Mouse (Mus musculus) MEL (cell line): ENCODE data around the gene Ptgs1. TPM values are rescaled to one million over a fixed set of nuclear protein-coding genes. Genes with fewer than 3 reads are reported as not detected.
A peak's percentile ranks its signal among the peaks of the same experiment; 100 is the strongest.

Experiments
- DNase-seq: peaks from one replicate; pipeline ENCODE4 v3.0.0; 2011; ENCODE audit warnings: low read depth, low spot score
- H3K27ac ChIP-seq: 2 replicates; pipeline ENCODE4 v1.5.1; 2012; ENCODE audit warnings: low read depth, mild to moderate bottlenecking, control low read depth, low read length, moderate library complexity; ENCODE audit not compliant: control insufficient read depth
- H3K27me3 ChIP-seq, 2 experiments: fragments of 150-350 bp in 1 of 2; sonication (generic) in 1 of 2; 2 replicates each; pipeline ENCODE4 v1.6.1; 2012; ENCODE audit warnings: low read length in 2 of 2, mild to moderate bottlenecking in 2 of 2, improper control_type of control experiment in 1 of 2, moderate library complexity in 1 of 2; ENCODE audit not compliant: insufficient read depth in 2 of 2, control insufficient read depth in 1 of 2
- H3K36me3 ChIP-seq, 2 experiments: 2 replicates each; pipeline ENCODE4 v1.6.1; 2012 to 2014; ENCODE audit warnings: low read length in 2 of 2, improper control_type of control experiment in 1 of 2, inconsistent platforms in 1 of 2, mild to moderate bottlenecking in 1 of 2; ENCODE audit not compliant: insufficient read depth in 2 of 2, control insufficient read depth in 1 of 2
- H3K4me1 ChIP-seq, 2 experiments: fragments of 150-350 bp in 1 of 2; sonication (generic) in 1 of 2; 2 replicates each; pipeline ENCODE4 v1.6.1; 2012; ENCODE audit warnings: low read length in 2 of 2, improper control_type of control experiment in 1 of 2, mild to moderate bottlenecking in 1 of 2; ENCODE audit not compliant: insufficient read depth in 2 of 2, control insufficient read depth in 1 of 2
- H3K4me3 ChIP-seq, 2 experiments: fragments of 150-350 bp in 1 of 2; sonication (generic) in 1 of 2; 2 replicates each; pipeline ENCODE4 v1.5.1; 2012; ENCODE audit warnings: low read depth in 2 of 2, low read length in 2 of 2, mild to moderate bottlenecking in 2 of 2, moderate library complexity in 2 of 2, control low read depth in 1 of 2, improper control_type of control experiment in 1 of 2; ENCODE audit not compliant: control insufficient read depth in 1 of 2, insufficient read depth in 1 of 2
- H3K79me2 ChIP-seq: 2 replicates; pipeline ENCODE4 v1.6.1; 2012; ENCODE audit warnings: mild to moderate bottlenecking, low read length, moderate library complexity; ENCODE audit not compliant: control insufficient read depth, poor library complexity, insufficient read depth
- H3K9ac ChIP-seq: 2 replicates; pipeline ENCODE4 v1.6.1; 2012; ENCODE audit warnings: low read depth, mild to moderate bottlenecking, control low read depth, low read length, moderate library complexity; ENCODE audit not compliant: control insufficient read depth, poor library complexity, severe bottlenecking
- H3K9me3 ChIP-seq: fragments of 150-350 bp; sonication (generic); replicated peaks from 2 replicates; pipeline ENCODE4 v1.6.1; 2012; ENCODE audit warnings: mild to moderate bottlenecking, low read length, improper control_type of control experiment, moderate library complexity; ENCODE audit not compliant: insufficient read depth
- CHD1 ChIP-seq: IDR thresholded peaks from 2 replicates; pipeline ENCODE4 v1.6.1; 2012; ENCODE audit warnings: low read depth, mild to moderate bottlenecking, inconsistent platforms, low read length, improper control_type of control experiment
- CTCF ChIP-seq, 3 experiments: IDR thresholded peaks in 2 of 3; conservative IDR thresholded peaks in 1 of 3; 2 replicates each; pipeline ENCODE4 v1.5.1; 2011 to 2012; ENCODE audit warnings: low read length in 3 of 3, low read depth in 2 of 3, mild to moderate bottlenecking in 2 of 3, improper control_type of control experiment in 1 of 3, inconsistent platforms in 1 of 3, mixed read lengths in 1 of 3, moderate library complexity in 1 of 3; ENCODE audit not compliant: control insufficient read depth in 1 of 3, insufficient read depth in 1 of 3, poor library complexity in 1 of 3, severe bottlenecking in 1 of 3
- ELF1 ChIP-seq: IDR thresholded peaks from 2 replicates; pipeline ENCODE4 v1.6.1; 2014; ENCODE audit warnings: low read depth, mild to moderate bottlenecking, inconsistent platforms, low read length, improper control_type of control experiment, moderate library complexity
- EP300 ChIP-seq, 2 experiments: IDR thresholded peaks; 2 replicates each; pipeline ENCODE4 v1.6.1; 2011; ENCODE audit warnings: improper control_type of control experiment in 2 of 2, low read length in 2 of 2, low read depth in 1 of 2, mild to moderate bottlenecking in 1 of 2
- ETS1 ChIP-seq: IDR thresholded peaks from 2 replicates; pipeline ENCODE4 v1.6.1; 2012; ENCODE audit warnings: low read depth, mild to moderate bottlenecking, inconsistent platforms, low read length, improper control_type of control experiment, moderate library complexity
- GABPA ChIP-seq: IDR thresholded peaks from 2 replicates; pipeline ENCODE4 v1.6.1; 2012; ENCODE audit warnings: low read depth, mild to moderate bottlenecking, inconsistent platforms, low read length, improper control_type of control experiment, moderate library complexity
- MAX ChIP-seq: IDR thresholded peaks from 2 replicates; pipeline ENCODE4 v1.6.1; 2011; ENCODE audit warnings: low read length, improper control_type of control experiment
- MAZ ChIP-seq: IDR thresholded peaks from 2 replicates; pipeline ENCODE4 v1.6.1; 2012; ENCODE audit warnings: low read depth, mild to moderate bottlenecking, inconsistent platforms, low read length, improper control_type of control experiment
- MYB ChIP-seq: IDR thresholded peaks from 2 replicates; pipeline ENCODE4 v1.6.1; 2011; ENCODE audit warnings: mild to moderate bottlenecking, low read depth, low read length, improper control_type of control experiment
- MYC ChIP-seq: IDR thresholded peaks from 2 replicates; pipeline ENCODE4 v1.6.1; 2011; ENCODE audit warnings: low read depth, mild to moderate bottlenecking, low read length, improper control_type of control experiment, moderate library complexity
- NELFE ChIP-seq: IDR thresholded peaks from 2 replicates; pipeline ENCODE4 v1.6.1; 2011; ENCODE audit warnings: low read depth, low read length, improper control_type of control experiment
- NRF1 ChIP-seq: IDR thresholded peaks from 2 replicates; pipeline ENCODE4 v1.6.1; 2014; ENCODE audit warnings: low read depth, mild to moderate bottlenecking, inconsistent platforms, low read length, improper control_type of control experiment, moderate library complexity; ENCODE audit not compliant: poor library complexity, insufficient read depth, severe bottlenecking
- POLR2AphosphoS2 ChIP-seq: IDR thresholded peaks from 2 replicates; pipeline ENCODE4 v1.6.1; 2011; ENCODE audit warnings: low read length, improper control_type of control experiment
- RAD21 ChIP-seq: IDR thresholded peaks from 2 replicates; pipeline ENCODE4 v1.6.1; 2011; ENCODE audit warnings: mild to moderate bottlenecking, low read depth, low read length, improper control_type of control experiment
- RCOR1 ChIP-seq: IDR thresholded peaks from 2 replicates; pipeline ENCODE4 v1.6.1; 2012; ENCODE audit warnings: low read depth, mild to moderate bottlenecking, inconsistent platforms, low read length, improper control_type of control experiment
- SIN3A ChIP-seq: IDR thresholded peaks from 2 replicates; pipeline ENCODE4 v1.6.1; 2012; ENCODE audit warnings: low read length, improper control_type of control experiment, inconsistent platforms
- SMC3 ChIP-seq: IDR thresholded peaks from 2 replicates; pipeline ENCODE4 v1.6.1; 2011; ENCODE audit warnings: low read depth, low read length, improper control_type of control experiment
- TBP ChIP-seq: IDR thresholded peaks from 2 replicates; pipeline ENCODE4 v1.8.0; 2011; ENCODE audit warnings: low read depth, low read length, improper control_type of control experiment
- TCF12 ChIP-seq: IDR thresholded peaks from 2 replicates; pipeline ENCODE4 v1.6.1; 2014; ENCODE audit warnings: low read depth, mild to moderate bottlenecking, inconsistent platforms, low read length, improper control_type of control experiment, moderate library complexity
- UBTF ChIP-seq: IDR thresholded peaks from 2 replicates; pipeline ENCODE4 v1.6.1; 2012; ENCODE audit warnings: low read depth, mild to moderate bottlenecking, inconsistent platforms, low read length, improper control_type of control experiment, moderate library complexity, borderline replicate concordance; ENCODE audit not compliant: insufficient read depth
- USF2 ChIP-seq, 2 experiments: IDR thresholded peaks; 2 replicates each; pipeline ENCODE4 v1.6.1; 2011 to 2012; ENCODE audit warnings: improper control_type of control experiment in 2 of 2, low read length in 2 of 2, borderline replicate concordance in 1 of 2, inconsistent platforms in 1 of 2, low read depth in 1 of 2, mild to moderate bottlenecking in 1 of 2; ENCODE audit not compliant: insufficient read depth in 1 of 2
- ZC3H11A ChIP-seq: IDR thresholded peaks from 2 replicates; pipeline ENCODE4 v1.6.1; 2012; ENCODE audit warnings: low read depth, mild to moderate bottlenecking, inconsistent platforms, low read length, improper control_type of control experiment
- ZMIZ1 ChIP-seq: IDR thresholded peaks from 2 replicates; pipeline ENCODE4 v1.6.1; 2012; ENCODE audit warnings: low read depth, mild to moderate bottlenecking, inconsistent platforms, low read length, improper control_type of control experiment, moderate library complexity
- polyA plus RNA-seq, 2 experiments: library from polyadenylated mRNA; stranded (reverse) in 1 of 2; unstranded in 1 of 2; fragments of >175 nt in 1 of 2; fragments of >200 nt in 1 of 2; gene quantifications; 2 replicates each; pipeline versions ENCODE4 v1.2.1 to v1.2.4; 2012; ENCODE audit warnings: low replicate concordance in 2 of 2, low read depth in 1 of 2; ENCODE audit not compliant: insufficient read length in 2 of 2, insufficient read depth in 1 of 2, missing spikeins in 1 of 2
- total RNA-seq: library from RNA; depleted of rRNA; stranded (reverse); fragments of 300-350 nt; gene quantifications from 2 replicates; pipeline ENCODE4 v1.2.3, GENCODE M21; 2012

The Ptgs1 gene
- total and polyA plus RNA-seq, 3 experiments, result 3.9 to 20.0 TPM; not detected in 1

DNA sequence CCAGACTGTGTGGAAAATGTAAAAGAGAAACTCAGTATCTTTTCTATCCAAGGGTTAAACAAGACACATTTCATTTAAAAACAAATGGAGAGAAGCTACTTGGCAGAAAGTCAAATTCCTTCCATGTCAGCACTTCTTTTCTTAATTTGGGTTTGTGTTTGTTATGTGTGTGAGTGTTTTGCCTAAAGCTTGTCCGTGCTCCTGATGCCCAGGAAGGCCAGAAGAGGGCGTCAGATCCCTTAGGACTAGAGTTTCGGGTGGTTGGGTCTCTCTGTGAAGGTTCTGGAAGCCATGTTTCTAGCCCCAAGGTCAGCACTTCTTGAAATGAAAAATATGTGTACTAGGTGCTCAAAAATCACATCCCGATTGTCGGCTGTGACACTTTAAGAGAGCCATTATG, 15.8 kb upstream of the Ptgs1 start:
- Histone ChIP-seq H3K79me2 (no peaks in the 10 kb centered on the region), H3K9ac (peak overlapping the region; percentile 48), H3K4me3 (peak overlapping the region in 1 of 2 experiments; percentile 66; a peak in 2 of 4 replicates), H3K27me3 (no peaks in the 10 kb centered on the region), H3K27ac (no peak overlapping the region), H3K9me3 (no peaks in the 10 kb centered on the region), H3K4me1 (peaks cover 9 to 21% of the 10 kb centered on the region in 2 experiments), H3K36me3 (peaks cover 0 to 10% of the 10 kb centered on the region in 2 experiments; a peak in 2 of 4 replicates)
- peak; percentile 57 for DNase-seq
- TF ChIP-seq ZC3H11A (peak; percentile 52), GABPA (no peak), POLR2AphosphoS2 (no peak), EP300 (IDR thresholded peaks at IDR 0.05; ENCODE audit: low read depth in 1 of 2, low read length in 2 of 2) (no peak), MYC (no peak), TCF12 (no peak), TBP (no peak), ETS1 (no peak), RAD21 (peak; percentile 44), NRF1 (no peak), MYB (no peak), MAX (no peak), CTCF (IDR thresholded peaks at IDR 0.05 in 2 of 3, conservative IDR thresholded peaks at IDR 0.05 in 1 of 3; ENCODE audit: control insufficient read depth in 1 of 3, insufficient read depth in 1 of 3, low read depth in 2 of 3, low read length in 3 of 3, poor library complexity in 1 of 3, severe bottlenecking in 1 of 3) (peak in 2 of 3 experiments; percentile 62; a peak in 5 of 6 replicates), SMC3 (peak; percentile 59), CHD1 (no peak), UBTF (no peak), SIN3A (peak; percentile 3; the same call in 1 of the 2 replicates), RCOR1 (no peak), MAZ (no peak), ELF1 (no peak), USF2 (IDR thresholded peaks at IDR 0.05; ENCODE audit: borderline replicate concordance in 1 of 2, insufficient read depth in 1 of 2, low read depth in 1 of 2, low read length in 2 of 2) (no peak), NELFE (no peak), ZMIZ1 (no peak)
